Mouse (Mus musculus) olfactory bulb, adult 2 months (tissue): ENCODE measurements around the gene Cd160.

Experiments used
- CTCF ChIP-seq: fragments of 200-500 bp; IDR thresholded peaks from 2 replicates; pipeline ENCODE4 v1.5.1; 2012; ENCODE audit warnings: low read depth, mild to moderate bottlenecking, low read length, moderate library complexity; ENCODE audit not compliant: insufficient read depth
- POLR2A ChIP-seq: fragments of 200-500 bp; IDR thresholded peaks from 2 replicates; pipeline ENCODE4 v1.6.1; 2012; ENCODE audit warnings: mild to moderate bottlenecking, low read depth, low read length, moderate library complexity; ENCODE audit not compliant: insufficient read depth

DNA sequence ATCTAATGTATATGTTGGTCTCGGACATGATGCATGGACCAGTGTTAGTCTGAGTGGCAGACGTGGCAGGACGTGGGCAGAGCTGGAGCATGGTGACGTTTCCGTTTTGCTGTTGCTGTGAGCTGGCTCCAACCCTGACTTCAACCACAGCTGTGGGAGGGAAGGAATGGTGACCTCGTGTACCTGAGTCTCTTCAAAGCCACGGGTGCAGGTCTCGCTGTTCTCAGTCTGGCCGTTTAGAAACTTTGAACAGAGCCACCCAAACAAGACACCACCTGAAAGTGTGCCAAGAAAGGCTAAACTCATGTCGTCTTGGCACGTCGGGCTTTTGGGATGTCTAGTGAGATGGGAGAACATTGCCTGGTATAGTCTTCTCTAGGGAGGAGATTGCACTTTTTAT is 17.8 kb upstream of the Cd160 start:
- TF ChIP-seq POLR2A: no peak
- no peak for TF ChIP-seq CTCF
